Mouse (Mus musculus) lung, postnatal 0 days (tissue): ENCODE measurements around the gene Dnah14. TPM values are rescaled to one million over a fixed set of nuclear protein-coding genes. Genes with fewer than 3 reads are reported as not detected.

Experiments
- ATAC-seq: fragments of 200-750 bp; cut with Nextera tagmentation; 2 replicates; pipeline ENCODE4 v1.8.0; 2017; ENCODE audit warnings: moderate library complexity
- DNase-seq: peaks from one replicate; pipeline ENCODE4 v3.0.0-alpha.2; 2016; ENCODE audit warnings: low spot score
- H3K27ac ChIP-seq: fragments of 300-500 bp; sonication (generic); 2 replicates; pipeline ENCODE4 v1.5.1; 2014; ENCODE audit warnings: antibody characterized with exemption, mild to moderate bottlenecking, low read length, mixed read lengths
- H3K27me3 ChIP-seq: fragments of 300-500 bp; sonication (generic); replicated peaks from 2 replicates; pipeline ENCODE4 v1.6.1; 2014; ENCODE audit warnings: low read length, mixed read lengths; ENCODE audit not compliant: insufficient read depth
- H3K36me3 ChIP-seq: fragments of 300-500 bp; sonication (generic); 2 replicates; pipeline ENCODE4 v1.6.1; 2014; ENCODE audit warnings: low read length, mixed read lengths; ENCODE audit not compliant: insufficient read depth
- H3K4me1 ChIP-seq: fragments of 300-500 bp; sonication (generic); 2 replicates; pipeline ENCODE4 v1.6.1; 2014; ENCODE audit warnings: antibody characterized with exemption, low read depth, low read length, mixed read lengths; ENCODE audit not compliant: insufficient read depth
- H3K4me2 ChIP-seq: fragments of 300-500 bp; sonication (generic); replicated peaks from 2 replicates; pipeline ENCODE4 v1.6.1; 2014; ENCODE audit warnings: low read depth, mild to moderate bottlenecking, low read length, moderate library complexity, mixed read lengths
- H3K4me3 ChIP-seq: fragments of 300-500 bp; sonication (generic); 2 replicates; pipeline ENCODE4 v1.5.1; 2014; ENCODE audit warnings: low read depth, low read length
- H3K9ac ChIP-seq: fragments of 300-500 bp; sonication (generic); replicated peaks from 2 replicates; pipeline ENCODE4 v1.6.1; 2014; ENCODE audit warnings: low read depth, mild to moderate bottlenecking
- H3K9me3 ChIP-seq: fragments of 300-500 bp; sonication (generic); 2 replicates; pipeline ENCODE4 v1.6.1; 2016; ENCODE audit warnings: low read length, mixed read lengths
- CTCF ChIP-seq: IDR thresholded peaks from 2 replicates; pipeline ENCODE4 v1.5.1; 2016; ENCODE audit warnings: antibody characterized with exemption, mild to moderate bottlenecking
- EP300 ChIP-seq: IDR thresholded peaks from 2 replicates; pipeline ENCODE4 v1.6.1; 2016; ENCODE audit warnings: antibody characterized with exemption, mild to moderate bottlenecking, control low read depth
- WGBS: fragments of 180-500 bp; shearing (Covaris S2); extraction: QIAGEN DNeasy Blood & Tissue Kit; methylation state at CpG from one replicate; pipeline ENCODE4 v1.1.7; 2014; 5-methylcytosine and 5-hydroxymethylcytosine counted together
- polyA plus RNA-seq: library from polyadenylated mRNA; unstranded; fragments of >200 nt; fragmentation: Nextera tagmentation; extraction: Ambion mirVana; gene quantifications from 2 replicates; pipeline ENCODE4 v1.2.1, GENCODE M21; 2015

The Dnah14 gene
- polyA plus RNA-seq, 1 experiment from 2014 or later, result 1.0 TPM

DNA sequence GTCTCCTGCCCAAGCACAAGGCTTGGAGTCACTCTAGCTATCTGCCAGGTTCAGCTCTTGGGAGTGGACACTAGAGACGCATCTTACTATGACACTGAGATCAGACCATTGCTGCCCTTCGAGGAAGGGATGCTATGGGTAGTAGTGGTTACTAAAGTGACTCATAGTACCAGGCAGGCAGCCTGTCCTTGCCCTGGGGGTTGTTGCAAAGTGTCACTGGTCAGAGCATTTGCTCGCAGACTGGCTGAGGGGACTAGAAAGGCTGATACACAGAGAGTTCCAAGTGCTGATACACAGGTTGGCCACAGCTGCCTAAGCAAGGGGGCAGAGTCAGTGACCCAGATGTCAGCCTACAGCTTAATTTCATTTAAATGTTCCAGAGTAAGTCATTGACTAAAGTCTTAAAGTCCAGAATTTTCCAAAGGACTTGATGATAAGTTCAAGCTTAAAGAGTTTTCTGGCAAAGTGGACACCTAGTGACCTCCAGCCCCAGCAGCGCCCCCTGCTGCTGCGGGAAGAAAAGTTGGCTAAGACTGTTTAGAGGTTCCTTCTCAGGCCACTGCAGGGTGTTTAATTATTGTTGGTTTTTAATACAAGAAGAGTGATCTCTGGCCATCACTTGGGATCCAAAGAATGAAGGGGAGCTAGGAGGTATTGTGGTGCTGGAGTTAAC lies 32.5 kb upstream of the Dnah14 start:
- Histone ChIP-seq H3K36me3 (no peaks in the 10 kb centered on the region), H3K27me3 (no peaks in the 10 kb centered on the region), H3K4me3 (no peak overlapping the region), H3K4me2 (no peak overlapping the region), H3K9me3 (no peaks in the 10 kb centered on the region), H3K9ac (no peak overlapping the region), H3K27ac (no peak overlapping the region), H3K4me1 (0 out of 2 replicates have a peak, but pooled peaks cover 3% of the 10 kb centered on the region)
- no peak for ATAC-seq
- TF ChIP-seq EP300 (no peak), CTCF (peak; percentile 64)
- WGBS, result 74% methylated on average over 5 of the region's 5 CpGs
- peak; percentile 32 for DNase-seq

DNA sequence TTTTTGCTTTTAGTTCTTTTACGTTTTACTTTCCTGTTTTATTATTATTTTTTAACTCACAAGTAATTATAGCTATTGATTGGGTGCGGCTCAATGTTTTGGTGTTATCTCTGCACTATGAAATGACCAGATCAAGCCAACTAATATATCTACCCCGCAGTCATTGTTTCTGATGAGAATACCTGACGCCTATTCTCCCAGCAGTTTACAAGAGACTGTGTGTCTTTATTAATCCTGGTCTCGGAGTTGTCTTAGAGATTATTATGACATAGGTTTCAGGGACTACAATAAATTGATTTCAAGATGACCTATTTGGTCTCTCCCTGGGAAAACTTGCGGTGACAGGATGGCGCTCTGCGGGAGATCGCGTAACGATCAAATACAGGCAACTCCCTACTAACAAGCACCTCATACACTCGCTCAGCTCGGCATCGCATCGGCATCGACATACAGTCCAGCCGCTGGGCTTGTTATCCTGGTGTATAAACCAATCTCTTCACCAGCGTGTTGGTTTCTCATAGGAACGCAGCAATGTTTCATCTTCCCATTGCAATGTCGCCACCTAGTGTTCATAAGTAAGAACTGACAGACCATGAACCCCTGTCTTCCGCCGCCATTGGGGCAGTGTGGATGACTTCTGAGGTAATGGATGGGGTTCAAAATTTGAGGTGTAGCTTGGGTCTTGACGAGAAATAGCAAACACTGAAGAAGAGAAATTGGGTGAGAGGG lies 31.2 kb upstream of the Dnah14 start:
- Histone ChIP-seq H3K9me3 (no peaks in the 10 kb centered on the region), H3K27me3 (no peaks in the 10 kb centered on the region), H3K9ac (no peak overlapping the region), H3K4me3 (no peak overlapping the region), H3K4me2 (no peak overlapping the region), H3K4me1 (0 out of 2 replicates have a peak, but pooled peaks cover 3% of the 10 kb centered on the region), H3K36me3 (no peaks in the 10 kb centered on the region), H3K27ac (no peak overlapping the region)
- TF ChIP-seq CTCF (peak; percentile 98), EP300 (no peak)
- ATAC-seq (peak; percentile 60), DNase-seq (peak; percentile 85)
- WGBS, result 21% methylated on average over 23 of the region's 23 CpGs

DNA sequence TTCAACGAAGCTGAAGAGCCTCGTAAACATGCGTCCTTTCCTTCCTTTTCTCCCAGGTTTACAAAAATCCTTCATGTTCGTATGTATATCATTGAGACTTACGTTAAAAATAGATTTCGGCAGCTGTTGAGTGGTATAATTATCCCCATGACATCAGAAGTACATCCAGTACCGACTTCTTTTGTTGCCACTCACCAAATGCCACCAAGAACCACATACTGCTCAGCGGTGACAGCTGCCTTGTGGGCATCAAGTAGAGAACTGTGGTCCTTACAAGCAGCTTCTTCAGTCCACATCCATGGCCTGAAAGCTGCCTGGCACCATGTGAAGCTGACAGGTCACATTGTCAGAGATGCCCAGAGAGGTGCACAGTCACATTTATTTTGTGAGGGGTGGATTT lies 26.4 kb upstream of the Dnah14 start:
- WGBS, result 85% methylated on average over 8 of the region's 8 CpGs
- ATAC-seq (no peak), DNase-seq (no peak)
- no peak overlapping the region for H3K27ac ChIP-seq
- H3K4me1 ChIP-seq, result no peaks in the 10 kb centered on the region
- no peaks in the 10 kb centered on the region for H3K36me3 ChIP-seq
- TF ChIP-seq CTCF (no peak), EP300 (no peak)
- H3K9me3 ChIP-seq, result no peaks in the 10 kb centered on the region
- no peak overlapping the region for H3K9ac ChIP-seq
- H3K27me3 ChIP-seq, result no peaks in the 10 kb centered on the region
- no peak overlapping the region for H3K4me2 ChIP-seq
- H3K4me3 ChIP-seq, result no peak overlapping the region

DNA sequence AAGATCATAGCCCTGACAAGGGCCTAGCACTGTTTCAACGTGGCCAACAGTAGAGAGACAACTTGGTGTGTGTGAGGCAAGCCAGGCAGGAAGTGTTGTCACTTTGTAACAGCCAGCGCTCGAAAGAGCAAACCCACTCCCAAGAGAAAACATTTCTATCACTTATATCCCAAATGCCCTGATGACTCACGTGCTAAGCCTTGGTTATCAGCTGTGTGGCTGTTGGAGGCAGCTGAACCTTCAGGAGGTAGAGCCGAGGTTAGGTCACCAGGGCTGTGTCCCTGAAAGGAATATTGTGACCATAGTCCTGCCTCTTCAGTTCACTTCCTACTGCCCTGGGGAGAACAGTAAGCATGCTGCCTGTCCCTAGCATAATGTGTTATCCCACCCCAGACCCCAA lies 25.5 kb upstream of the Dnah14 start:
- TF ChIP-seq EP300 (no peak), CTCF (no peak)
- Histone ChIP-seq H3K9me3 (no peaks in the 10 kb centered on the region), H3K27me3 (no peaks in the 10 kb centered on the region), H3K36me3 (no peaks in the 10 kb centered on the region), H3K27ac (no peak overlapping the region), H3K9ac (no peak overlapping the region), H3K4me3 (no peak overlapping the region), H3K4me2 (no peak overlapping the region), H3K4me1 (no peaks in the 10 kb centered on the region)
- DNase-seq (no peak), ATAC-seq (no peak)
- WGBS, result 40% methylated on average over 5 of the region's 5 CpGs

DNA sequence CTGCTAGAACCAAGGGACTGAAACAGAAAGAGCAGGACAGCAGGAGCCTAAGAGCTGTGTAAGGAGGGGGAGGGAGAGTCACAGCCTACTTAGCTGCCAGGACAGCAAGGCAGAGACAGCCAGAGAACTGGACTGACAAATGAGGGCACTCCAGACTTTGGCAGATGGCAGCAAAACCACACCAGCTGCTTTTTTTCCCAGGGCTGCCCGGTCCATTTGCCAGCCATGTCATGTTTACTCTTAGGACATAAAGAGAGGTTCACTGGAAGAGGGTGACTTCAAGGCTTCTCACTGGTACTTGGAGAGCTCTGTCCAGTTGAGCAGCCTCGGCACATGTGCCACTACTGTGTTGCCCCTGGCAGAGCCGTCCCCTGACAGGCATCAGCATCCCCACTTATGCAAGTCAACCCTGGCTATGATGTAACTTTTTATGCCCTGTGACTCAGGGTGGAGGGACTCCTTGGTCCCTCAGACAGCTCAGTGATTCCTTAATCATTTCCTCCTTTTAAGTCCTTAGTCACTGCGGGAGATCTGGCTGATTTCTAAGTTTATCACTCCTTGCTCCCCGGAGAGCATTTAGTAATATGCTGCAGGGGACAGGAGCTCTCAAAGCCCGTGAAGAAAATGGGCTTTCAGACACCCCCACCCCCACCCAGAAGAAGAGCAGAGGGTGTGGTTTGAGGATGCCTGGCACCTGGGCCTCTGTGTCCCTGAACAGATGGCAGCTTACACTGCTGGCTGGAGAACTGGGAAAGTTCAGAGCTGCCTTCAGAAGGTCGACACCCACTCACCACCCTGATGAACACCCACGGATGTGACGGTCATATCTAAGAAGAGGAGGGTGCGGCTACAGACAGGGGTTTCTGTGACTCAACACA lies 23.6 kb upstream of the Dnah14 start:
- Histone ChIP-seq H3K36me3 (no peaks in the 10 kb centered on the region), H3K4me1 (no peaks in the 10 kb centered on the region), H3K27ac (no peak overlapping the region), H3K9me3 (no peaks in the 10 kb centered on the region), H3K4me3 (no peak overlapping the region), H3K27me3 (no peaks in the 10 kb centered on the region), H3K4me2 (no peak overlapping the region), H3K9ac (no peak overlapping the region)
- TF ChIP-seq EP300, result no peak
- TF ChIP-seq CTCF, result no peak
- DNase-seq, result peak; percentile 33
- peak; percentile 68 for ATAC-seq
- WGBS, result 33% methylated on average over 10 of the region's 10 CpGs

DNA sequence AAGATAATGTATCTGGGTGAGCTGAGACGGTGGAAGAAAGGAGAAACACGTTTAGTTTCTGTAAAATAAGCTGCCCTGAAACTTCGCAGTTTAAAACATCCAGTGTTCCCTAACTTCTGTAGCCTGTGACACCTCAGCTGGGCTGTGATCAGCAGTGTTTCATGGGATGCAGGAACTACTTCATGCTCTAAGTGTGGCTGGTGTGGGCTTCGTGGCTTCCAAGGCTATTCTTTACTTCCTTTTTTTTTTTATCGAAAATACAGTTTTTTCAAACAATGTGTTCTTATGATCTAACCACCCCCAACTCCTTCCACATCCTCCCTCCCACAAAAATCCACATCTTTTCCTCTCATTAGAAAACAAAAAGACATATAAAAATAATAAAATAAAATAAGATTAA lies 20.9 kb upstream of the Dnah14 start:
- no peak overlapping the region for H3K4me2 ChIP-seq
- WGBS, result 62% methylated on average over 5 of the region's 5 CpGs
- DNase-seq (no peak), ATAC-seq (no peak)
- no peaks in the 10 kb centered on the region for H3K27me3 ChIP-seq
- H3K4me1 ChIP-seq, result no peaks in the 10 kb centered on the region
- H3K4me3 ChIP-seq, result no peak overlapping the region
- TF ChIP-seq EP300 (no peak), CTCF (no peak)
- H3K27ac ChIP-seq, result no peak overlapping the region
- H3K36me3 ChIP-seq, result no peaks in the 10 kb centered on the region
- no peaks in the 10 kb centered on the region for H3K9me3 ChIP-seq
- no peak overlapping the region for H3K9ac ChIP-seq
